Mouse (Mus musculus) WW6 (cell line): ENCODE results near the gene Arl13b.
A peak's percentile ranks its signal among the peaks of the same experiment; 100 is the strongest.

Experiments
- DNase-seq: peaks from one replicate; pipeline ENCODE4 v3.0.0-alpha.2; 2013; ENCODE audit warnings: low read depth, low spot score

The Arl13b gene

DNA sequence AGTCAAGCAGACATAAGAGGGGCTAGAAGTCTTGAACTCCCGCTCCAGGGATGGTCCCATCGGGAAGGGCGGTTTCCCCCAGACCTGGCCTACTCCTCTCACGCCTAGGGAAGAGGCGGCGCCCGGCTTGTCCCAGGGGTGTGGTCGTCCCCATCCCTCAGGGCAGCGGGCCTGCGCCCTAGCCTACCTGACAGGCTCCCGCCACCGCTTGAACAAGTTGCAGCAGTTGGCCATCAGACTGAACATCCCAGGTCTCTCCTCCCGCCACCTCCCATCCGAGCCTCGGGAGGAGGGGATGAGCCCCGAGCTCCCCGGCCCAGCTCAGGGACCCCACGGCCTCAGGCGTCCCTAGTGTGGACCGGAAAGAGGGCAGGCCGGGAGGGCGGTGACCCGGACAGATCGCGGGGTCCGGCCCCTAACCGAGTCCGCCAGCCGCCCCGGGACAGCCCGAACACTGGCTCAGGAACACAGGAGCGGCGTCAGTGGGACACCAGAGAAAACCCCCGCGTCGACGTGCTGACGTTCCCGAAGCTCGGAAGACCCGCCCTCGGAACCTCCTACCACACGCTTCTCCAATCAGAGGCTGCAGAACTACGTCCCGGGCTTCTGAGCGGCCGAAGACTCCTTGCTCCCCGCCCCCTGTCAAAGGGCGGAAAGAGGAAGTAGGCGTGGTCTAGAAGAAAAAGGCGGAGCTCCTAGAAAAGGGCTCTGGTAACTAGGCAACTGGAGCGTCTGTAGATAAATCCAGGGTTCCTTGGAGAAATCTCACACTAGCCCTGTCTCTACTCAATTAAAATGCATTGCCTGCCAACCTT, at the start of gene Arl13b:
TSS of gene Arl13b (minus strand) at position 543 of the 815 bp plus-strand sequence.
- peak; percentile 90 for DNase-seq

DNA sequence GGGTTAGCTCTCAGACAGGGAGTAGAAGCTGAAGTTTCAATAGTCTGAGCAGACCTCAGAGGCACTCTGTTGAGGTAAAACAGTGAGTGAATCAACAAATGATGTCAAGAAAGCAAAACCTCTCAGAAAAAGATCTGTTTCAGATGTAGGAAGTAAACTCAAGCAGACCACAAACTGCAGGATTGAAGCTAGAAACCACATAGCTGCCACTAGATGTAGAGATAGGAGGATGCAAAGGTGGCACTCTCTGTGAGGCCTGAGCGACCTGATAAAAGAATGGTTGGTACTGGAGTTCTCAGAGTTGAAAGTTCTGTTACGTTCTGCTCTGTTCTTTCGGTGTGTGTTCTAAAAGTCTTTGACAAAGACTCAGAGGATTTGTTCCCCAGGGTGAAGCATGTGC, 49.0 kb upstream of the Arl13b start:
- DNase-seq = no peak

DNA sequence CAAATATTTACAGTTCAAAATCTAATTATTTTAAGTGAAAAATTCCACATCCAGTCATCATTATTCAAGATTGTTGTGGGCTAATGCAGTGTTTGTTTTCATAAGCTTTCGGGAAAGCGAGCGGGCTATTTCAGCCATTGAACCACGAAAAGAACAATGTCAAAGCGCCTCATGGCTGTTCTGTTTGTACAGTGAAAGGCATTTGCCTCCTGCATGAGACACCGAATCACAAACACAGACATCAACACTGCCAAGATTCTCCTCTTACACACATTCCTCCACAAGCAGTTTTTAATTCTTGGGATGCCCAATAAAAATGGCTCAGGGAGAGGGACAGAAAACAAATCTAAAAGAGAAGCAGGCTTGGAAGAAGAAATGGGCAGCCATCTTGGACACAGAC, 27.2 kb upstream of the Arl13b start:
- no peak for DNase-seq

DNA sequence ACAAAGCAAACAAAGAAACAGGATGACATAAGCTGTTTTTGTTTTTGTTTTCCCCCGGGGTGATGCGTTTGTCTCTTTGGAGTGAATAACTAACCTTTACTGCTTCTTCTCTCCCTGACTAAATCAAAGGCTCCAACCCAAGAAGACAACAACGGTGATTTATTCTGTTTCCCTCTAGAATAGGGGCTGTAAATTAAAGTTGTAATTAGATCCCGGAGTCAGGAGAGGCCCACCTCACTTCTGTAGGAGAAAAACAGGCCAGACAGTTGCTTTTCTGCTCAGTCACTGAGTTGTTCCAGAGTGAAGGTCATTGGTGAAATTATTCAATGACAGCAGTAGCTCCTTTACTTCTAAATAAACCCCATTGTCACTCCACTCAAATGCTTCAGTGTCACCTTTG, 26.3 kb upstream of the Arl13b start:
- no peak for DNase-seq

DNA sequence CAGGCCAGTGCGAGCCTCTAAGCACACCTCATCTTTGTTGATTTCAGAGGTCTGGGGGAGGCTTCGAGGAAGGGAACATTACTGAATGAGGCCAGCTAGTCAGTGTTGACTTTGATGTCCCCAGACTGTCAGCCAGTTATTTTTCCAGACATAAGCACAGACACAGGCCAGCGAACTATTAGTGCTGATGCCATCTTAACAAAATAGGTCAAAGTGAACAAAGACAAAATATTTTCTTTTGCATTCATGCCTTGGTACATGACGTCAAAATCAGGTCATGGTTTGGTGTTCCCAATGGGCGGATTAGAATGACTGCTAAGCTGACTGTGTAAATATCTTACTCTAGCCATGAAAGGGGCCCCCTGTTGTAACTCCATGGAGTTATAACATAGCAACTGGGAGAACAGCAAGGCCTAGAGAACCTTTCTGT, 25.9 kb upstream of the Arl13b start:
- no peak for DNase-seq

DNA sequence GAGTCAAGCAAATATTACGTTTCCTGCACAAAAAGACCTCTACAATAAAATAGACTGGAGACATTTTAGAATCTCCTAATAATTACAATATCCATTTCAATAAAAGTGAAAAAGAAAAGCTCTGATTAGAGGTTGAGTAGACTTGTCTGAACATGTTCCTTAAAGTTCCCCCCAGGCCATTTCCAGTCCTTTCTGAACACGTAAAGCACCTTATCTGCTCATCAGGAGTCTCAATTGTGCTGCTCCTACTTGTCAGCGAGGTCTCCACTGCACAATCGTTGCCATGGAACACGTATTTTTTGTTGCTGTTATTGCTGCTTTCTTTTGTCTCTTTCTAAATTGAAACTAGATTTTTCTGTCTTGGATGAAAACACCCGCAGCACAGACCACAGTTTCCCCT, 14.6 kb upstream of the Arl13b start:
- no peak for DNase-seq

DNA sequence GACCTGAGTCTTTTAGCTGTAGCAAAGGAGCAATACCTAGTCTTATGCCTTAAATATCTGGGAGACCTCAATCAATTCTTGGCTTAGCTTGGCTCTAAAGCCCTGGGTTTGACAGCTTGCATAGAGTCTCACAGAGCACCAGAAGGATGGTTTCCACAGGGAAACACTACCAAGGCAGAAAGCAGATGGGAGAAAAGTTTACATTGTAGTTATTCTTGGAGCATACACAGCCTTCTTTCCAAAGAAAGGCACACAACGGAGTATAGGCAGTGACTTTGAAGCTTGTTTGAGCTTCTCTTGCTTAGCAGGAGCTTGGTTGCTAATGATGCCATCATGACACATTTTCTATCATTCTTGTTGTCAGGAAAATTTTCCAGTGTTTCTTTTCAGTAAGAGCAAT, 13.3 kb upstream of the Arl13b start:
- no peak for DNase-seq

DNA sequence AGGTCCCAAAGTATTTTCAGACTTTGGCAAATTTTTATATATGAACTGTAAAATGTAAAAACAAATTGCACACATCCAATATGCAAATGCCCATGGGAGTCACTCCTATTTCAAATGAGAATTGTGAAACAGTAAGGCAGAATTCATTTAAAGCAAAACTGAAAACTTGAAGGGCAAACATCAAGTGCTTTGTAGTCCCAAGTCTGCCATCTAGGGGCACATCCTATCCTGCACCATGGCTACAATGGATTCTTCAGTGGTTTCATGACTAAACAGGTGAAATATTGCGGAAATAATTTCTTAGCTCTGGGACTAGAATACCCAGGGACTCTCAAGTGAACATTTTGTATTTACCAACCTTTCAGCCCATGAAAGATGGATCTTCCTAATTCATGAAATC, 11.2 kb upstream of the Arl13b start:
- no peak for DNase-seq

DNA sequence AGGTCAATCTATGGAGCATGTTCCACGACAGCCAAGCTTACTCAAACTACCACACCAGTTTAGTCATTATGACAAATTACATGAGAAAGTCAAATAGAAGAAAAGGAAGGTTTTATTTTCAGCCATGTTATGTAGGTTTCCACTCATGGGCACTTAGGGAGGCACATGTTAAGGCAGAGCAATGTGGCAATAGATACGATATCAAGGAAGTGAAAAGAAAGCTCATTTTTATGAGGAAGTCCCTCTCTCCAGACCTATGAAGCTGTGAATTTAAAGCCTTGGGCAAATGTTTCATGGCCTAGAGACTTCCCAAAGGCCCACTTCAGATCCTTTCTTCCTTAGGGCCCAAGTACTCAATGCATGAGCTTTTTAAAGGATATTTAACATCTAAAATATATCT, 10.7 kb upstream of the Arl13b start:
- DNase-seq = no peak

DNA sequence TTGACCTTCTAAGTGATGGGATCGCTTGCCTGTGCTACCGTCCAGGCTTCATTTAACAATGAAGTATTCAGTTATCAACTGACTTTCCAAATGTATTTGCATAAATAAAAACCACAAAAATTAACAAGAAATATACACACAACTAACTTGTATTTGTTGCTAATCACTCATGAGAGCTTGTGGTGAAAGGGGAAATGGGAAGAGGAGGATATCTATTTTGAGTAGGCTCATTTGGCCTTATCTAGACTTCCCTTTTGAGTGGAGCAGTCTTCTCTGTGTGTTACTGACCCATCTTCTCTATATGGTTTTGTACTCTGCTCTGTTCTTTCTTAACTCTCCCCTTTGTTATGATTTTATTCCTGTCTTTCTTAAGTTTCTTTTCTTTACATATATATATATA, 9.4 kb upstream of the Arl13b start:
- DNase-seq = no peak

DNA sequence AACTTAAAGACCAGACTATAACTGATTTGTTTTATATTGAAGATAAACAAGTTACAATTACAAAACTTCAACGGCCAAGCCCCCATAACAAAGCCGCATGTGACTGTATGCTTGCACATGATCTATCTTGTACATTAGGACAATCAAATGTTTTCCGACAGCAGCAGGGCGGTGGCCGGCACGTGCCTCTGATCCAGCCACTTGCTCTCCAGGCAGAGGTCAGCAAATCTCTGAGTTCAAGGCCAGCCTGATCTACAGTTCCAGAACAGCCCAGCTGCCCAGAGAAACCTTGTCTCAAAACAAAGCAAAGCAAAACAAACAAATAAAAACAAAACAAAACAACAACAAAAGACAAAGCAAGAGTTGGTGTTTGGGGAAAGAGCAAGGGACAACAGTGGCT, 8.5 kb upstream of the Arl13b start:
- DNase-seq = no peak

DNA sequence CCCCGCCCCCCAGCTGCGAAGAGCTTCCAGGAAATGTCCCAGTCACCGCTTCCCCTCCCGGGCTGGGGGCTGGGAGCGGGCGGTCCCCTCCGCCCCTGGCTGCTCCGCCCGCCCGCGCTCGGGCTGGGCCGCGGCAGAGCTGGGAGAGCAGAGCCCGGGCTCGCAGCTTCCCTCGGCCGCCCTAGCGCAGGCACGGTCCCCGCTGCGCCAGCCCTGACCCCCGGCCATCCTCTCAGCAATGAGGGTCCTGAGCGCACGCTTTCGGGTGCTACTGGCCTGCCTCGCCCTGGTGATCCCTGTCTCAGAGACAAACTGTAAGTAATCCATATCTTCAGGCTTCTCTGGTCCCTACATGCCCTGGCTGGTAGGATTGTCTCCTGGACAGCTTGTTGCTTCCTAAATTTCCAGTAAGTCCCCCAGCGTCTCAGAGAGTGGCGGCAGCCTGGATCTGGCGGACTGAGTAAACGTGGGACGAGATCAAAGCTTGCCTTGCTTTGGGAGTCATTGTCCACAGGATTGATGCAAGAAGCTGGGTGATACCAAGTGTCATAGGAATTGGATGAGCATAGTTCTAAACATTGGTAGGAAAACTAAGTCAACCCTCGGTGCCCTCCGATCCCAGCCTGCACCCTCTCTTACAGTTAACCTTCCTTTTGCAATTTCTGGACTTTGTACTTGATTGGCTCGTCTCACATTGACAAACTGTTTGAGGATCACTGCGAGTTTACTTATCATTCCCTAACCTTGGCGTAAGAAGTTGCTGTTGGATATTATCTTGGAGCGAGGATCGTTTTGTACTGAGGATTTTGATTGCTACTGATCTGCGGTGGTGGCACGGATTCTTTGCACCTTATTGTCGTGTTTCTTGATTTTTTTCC, 7.6 kb upstream of the Arl13b start, which contains the start of gene Pros1:
TSS of gene Pros1 (plus strand) at position 117 of the 878 bp plus-strand sequence.
- DNase-seq = no peak

DNA sequence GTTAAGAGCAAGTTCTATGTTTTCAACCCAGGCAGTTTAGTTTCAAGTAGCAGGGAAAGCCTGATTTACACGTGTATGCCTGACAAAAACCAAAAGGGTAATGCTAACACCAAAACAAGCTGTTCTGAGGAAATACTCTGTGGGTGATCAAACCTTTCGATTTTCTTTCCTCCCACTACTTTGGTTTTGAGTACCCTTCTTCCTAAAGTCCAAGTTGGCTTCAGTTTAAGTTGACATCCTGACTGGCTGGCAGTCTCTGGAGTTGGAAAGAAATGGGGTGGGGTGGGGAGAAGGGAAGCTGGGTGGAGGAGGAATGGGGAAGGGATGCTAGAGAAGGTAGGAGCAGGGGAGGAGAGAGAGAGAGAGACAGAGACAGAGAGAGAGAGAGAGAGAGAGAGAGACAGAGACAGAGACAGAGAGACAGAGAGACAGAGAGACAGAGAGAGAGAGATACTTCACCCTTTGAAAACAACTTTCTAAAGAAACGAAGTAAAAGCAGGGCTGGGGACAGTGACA, 6.8 kb upstream of the Arl13b start:
- DNase-seq = no peak

DNA sequence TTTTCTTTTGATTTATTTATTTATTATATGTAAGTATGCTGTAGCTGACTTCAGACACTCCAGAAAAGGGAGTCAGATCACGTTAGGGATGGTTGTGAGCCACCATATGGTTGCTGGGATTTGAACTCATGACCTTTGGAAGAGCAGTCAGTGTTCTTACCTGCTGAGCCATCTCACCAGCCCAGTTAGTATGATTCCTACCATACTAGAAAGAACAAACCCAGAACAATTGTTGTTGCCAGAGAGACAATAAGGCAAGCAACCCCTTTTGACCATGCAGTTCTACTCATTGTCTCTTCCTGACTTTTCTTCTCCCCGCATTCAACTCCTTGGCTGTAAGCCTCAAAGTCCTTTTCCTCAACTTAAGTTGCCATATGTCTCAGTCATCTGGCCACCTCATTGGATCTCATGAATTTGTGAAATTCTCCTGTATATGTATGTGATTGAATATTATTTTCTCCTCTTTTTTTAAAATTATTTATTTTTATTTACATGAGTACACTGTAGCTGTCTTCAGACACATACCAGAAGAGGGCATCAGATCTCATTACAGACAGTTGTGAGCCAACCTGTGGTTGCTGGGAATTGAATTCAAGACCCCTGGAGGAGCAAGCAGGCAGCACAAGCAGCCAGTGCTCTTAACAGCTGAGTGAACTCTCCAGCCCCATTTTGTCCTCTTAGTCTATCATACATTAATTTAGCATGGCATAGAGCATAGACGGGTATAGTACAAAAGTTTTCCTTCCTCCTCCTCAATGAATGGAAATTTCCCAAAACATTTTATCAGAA, 5.8 kb upstream of the Arl13b start:
- no peak for DNase-seq

DNA sequence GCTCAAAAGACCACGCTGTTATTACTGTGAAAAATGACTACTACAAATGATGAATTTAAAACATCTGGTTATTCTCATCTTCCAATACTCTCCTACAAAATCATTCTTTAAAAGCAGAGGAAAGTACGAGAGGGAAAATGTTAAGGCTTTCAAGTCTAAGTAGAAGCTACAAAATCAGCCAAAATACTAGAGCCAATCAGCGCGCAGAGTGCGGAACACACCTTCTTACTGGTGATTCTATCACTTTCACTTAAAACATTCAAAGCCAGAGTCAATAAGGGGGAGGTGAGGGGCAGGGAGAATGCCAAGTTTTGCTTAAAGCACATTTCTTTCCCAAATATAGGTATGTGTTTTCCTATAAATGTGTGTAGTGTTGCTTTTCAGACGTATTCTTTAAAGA, 1.5 kb downstream of the Arl13b start:
- DNase-seq = no peak

DNA sequence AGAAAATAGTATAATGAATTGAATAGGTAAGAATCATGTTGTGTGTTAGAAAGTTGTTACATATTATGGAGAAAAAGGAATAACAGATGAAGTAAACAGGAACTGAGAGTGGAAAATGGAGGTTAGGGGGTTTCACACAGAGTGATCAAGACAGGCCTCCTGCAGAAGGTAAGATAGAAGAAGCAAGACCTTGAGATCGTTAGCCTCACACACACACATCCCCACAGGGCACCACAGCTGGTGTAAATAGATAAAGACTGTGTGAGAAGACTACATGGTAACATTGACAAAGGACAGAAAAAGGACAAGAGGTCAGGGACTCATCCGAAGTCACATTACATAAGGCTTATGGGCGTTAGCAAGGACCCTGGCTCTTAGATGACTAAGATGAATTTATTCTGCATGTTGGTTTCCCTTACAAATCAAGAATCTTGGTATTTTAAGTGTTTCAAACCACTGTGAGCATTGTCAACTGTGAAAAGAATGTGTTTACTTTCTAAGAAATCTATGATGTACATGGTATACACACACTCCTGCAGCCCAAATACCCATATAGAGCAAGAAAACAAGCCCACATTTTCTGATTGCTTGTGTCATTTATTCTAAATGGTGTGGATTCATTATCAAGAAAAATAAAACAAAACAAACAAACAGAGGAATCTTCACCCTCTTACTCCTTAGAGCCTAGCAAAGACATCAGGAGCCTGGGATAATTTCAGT, 12.7 kb downstream of the Arl13b start:
- DNase-seq = no peak

DNA sequence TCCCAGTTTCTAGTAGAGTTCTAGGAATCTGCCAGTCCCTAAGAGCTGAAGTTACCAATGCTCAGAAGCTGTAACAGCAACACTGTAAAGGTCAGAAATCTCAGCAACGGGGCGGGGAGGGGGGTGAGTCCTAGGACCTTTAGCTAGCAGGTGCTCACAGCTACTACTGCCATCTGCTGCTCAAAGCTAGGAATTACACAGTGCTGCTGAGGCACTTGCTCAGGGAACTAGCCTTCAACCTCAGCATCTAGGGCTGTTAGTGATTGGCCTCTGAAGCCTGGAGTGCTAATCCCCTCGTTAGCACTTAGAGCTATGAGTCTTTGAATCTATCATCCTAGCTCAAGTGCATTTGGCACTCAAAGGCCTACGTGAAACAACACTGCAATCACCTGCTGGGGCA, 14.4 kb downstream of the Arl13b start:
- peak; percentile 40 for DNase-seq

DNA sequence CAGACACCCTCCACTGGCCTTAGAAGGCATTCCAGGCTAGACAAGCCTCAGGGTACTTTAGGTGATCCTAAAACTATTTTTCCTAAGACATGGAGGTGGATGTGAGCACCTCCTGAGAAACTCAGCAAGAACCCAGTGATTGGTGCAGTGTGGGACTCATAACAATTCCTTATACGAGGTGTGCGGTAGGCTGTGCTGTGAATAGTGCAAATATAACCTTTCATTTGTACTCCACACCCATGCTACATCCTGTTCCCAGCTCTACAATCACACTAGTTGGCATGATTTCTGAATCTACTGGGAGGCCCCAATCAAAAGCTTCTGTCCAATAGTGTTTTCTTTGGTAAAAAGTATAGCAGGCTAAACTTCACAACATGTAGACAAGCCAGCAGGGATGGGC, 14.8 kb downstream of the Arl13b start:
- DNase-seq = no peak

DNA sequence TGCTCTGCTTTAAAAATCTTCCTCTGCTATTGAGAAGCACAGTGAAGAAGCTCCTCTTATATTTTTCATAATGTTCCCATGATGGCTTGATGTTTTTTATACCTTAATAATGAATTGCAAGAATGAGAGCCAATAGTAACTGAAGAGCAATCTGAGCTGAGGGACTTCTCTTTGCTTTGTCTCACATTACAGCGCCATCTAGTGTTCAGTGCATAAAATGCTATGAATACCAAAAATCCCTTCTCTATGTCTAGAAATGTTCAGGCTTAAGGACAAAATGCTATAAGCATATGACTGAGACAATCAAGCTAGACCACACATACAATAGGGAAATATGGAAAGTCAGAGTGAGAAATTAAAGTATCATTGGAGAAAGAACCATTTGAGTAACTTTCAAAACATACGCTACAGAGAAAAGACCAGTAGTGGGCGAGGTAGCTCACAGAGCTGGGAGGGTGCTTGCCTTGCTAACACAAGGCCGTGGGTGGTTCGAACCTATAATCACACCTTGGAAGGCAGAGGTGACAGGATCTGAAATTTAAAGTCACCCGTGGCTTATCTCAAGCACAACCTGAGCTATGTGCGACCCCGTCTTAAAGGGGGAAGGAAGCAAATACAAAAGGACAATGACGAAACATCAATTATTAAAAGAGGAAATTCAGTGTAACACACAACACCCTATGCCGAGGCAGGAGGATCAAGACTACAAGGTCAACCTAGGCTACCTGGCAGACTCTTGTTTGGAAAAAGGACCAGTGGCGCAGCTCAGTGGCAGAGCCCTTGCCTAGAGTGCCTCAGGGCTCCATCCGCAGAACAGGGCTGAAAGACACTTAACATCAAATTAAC, 20.5 kb downstream of the Arl13b start:
- DNase-seq = no peak

DNA sequence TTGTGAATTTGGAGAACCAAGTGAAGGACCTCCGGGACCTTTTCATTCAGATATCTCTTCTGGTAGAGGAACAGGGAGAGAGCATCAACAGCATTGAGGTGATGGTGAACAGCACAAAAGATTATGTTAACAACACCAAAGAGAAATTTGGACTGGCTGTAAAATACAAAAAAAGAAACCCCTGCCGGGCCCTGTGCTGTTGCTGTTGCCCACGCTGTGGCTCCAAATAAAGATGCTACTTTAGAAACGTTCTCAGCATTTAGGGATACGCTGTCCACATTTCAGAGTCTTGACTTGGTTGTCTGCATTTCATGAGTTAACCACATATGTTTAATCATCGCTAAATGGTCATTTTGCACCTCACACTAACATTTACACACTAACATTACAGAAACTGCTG, 24.4 kb downstream of the Arl13b start:
- DNase-seq = no peak
